Mouse (Mus musculus) layer of hippocampus, adult 9-10 months (tissue): ENCODE measurements around the gene Gm49388.

Experiments
- DNase-seq: peaks from one replicate; pipeline ENCODE4 v3.0.0; 2022; ENCODE audit warnings: low spot score

The Gm49388 gene

DNA sequence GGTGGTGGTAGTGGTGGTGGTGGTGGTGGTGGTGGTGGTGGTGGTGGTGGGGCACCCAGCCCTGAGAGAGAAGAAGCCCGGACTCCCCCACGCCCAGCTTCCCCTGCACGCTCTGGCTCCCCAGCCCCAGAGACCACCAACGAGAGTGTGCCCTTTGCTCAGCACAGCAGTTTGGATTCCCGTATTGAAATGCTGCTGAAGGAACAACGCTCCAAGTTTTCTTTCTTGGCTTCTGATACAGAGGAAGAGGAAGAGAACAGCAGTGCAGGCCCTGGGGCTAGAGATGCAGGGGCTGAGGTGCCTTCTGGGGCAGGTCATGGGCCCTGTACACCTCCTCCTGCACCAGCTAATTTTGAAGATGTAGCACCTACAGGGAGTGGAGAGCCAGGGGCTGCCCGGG is at the start of gene Gm49388:
Gm49388 (plus strand) TSS at position 301 of the 400 bp plus-strand sequence.
- DNase-seq, result no peak

DNA sequence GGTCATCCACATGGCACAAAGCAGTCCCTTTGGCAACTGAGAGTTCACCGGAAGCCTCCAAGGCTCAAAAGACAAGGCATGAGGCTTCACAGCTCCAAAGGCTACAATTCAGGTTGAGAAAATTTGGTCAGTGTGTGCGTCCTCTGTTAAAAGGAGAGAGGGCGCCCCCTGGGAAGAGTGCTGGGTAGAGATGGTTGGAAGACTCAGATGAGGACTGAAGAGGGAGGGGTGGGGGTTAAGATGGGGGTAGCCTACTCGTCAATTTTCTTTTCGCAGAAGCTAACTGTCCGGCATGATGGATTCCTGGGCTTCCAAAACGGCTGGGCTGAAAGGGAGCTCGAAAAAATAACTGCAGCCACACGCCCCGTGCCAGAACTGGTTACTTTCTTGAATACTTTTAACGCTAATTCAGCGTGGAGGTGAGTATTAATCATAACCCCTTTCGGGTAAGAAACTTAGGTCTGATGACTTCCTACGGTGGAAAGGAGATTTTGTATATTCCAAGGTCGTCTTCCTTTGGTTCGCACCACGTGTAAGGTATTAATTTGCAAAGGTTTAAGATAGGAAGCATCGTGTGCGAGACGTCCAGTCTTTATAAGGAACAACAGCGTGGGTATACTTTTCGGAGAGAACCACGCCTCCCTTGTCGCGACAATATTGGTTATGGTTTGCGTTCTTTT is 40.9 kb upstream of the Gm49388 start, which contains the start of gene Fbxl19:
Fbxl19 (plus strand) TSS at position 178 of the 680 bp plus-strand sequence.
- peak; percentile 62 for DNase-seq

DNA sequence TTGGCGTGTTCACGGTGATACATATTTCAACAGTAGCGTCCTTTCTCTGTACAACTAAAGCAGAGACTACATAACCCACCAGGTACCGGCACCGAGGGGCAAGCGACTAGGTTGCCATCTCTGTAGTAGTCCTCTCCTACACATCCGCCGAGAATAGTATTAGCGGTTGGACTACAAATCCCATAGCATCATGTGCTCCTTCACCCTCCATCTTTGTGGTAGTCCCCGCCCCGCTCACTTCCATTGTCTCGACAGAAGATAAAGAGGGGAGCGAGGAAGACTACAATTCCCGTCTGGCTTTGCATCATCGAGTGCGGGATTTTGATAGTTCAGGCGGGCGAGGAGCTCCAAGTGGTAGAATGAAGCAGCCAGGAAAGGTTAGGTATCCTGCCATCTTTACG is 40.2 kb upstream of the Gm49388 start:
- DNase-seq, result peak; percentile 97

DNA sequence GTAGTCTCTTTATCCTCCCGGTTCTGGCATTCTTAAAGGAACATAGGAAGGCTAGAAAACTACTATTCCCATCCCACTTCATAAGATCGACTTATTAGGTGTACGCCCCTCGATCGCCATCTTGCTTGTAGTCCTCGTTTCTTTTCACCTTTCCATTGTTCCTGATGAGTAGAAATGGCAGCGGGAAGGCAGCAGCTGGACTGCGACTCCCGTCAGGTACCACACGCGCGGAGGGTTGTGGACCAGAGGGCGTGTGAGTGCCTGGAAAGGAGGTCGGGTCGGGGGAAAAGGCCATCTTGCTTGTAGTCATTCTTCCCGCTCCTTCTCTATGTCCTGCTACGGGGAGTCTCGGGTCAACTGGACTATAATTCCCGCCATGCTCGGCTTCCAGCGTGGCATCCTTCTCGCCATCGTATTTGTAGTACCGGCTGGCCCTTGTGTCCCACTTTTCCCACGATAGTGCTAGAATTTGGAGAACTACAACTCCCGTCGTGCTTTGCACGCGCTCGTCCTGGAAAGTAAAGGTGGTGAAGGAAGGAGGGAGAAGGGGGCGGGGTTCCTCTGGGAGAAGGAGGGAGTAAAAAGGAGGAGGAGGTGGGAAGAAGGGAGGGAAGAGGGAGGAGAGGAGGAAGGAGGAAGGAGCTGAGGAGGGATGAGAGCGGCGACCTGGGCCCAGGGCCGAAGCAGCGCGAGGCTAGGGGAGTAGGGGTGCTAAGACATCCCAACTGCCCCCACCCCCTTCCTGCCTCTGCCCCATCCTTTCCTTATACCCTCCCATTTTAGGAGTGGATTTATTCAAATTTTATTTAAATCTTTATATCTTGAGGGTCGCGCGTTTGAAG is 39.5 kb upstream of the Gm49388 start:
- peak; percentile 97 for DNase-seq

DNA sequence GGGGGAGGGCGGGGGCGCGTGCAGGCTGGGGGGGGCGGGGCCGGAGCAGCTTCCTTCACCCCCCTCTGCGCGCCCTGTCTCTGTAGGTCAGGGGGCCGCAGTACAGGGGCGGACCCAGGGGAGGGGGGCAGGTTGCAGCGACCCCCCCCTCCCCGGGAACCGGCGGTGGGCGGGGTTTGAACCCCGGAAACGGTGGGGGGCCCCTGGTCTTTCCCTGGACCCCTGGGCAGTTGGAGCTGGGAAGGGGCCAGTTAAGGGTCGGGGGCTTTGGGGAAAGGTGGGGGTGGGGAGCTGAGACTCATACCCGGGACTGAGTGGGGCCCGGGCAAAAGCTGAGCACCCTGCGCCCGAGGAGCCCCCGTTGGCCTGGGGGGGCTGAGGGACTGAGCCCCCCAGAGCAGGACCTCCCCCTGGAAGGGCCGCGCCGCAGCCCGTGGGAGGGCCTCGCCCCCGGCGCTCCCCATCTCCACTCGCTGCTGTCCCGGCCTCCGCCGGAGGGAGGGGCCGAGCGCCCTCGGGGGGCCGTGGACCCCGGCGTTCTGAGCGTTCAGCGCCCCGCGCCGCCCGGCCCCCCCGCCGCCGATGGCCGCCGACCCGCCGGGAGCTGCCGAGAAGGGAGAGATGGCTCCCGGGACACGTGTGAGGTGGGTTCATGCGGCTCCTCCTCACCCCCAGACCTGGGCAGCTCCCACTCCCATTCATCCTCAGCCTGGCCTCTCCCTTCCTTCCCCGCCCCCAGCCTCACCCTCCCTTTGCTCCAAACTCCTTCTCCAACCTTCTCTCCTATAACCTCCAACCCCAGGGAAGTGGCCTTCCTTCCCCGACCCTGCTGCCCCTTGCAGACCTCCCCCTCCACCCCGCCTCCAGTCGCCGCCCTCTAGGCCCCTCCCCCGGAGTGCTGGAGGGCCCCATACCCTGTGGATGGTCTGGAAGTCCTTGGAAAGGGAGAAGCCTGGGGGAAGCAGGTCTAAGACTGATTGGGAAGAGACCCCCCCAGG is 38.6 kb upstream of the Gm49388 start:
- DNase-seq, result no peak

DNA sequence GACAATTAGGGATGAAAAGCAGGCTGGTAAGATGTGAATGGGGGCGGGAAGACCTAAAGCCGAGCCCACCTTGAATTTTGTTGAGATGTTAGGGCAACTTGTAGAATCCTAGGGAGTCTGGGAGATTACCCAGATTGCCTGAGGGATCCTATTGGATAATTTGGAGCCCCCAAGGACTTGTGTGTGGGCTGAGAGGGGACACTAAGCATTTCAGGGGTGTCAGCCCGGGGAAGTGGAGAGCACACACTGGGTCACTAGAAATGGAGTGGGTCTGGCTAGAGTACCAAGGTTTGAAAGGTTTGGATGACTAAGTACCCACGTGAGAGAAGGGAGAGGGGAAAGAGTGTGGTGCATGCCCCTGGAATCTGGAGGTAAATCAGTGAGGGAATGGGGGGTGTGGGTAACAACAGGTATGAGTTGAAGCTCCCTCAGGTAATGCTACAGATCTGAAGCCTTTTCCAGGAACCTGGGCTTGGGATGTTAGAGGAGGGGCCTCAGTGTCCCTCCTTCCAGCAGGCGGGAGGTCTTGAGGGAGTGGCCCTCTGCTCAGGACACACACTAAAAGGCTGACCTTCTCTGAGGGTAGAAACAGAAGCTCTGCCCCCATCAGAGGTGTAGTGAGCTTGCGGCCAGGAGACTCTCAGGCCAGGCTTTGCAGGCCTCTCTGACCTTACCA is 37.7 kb upstream of the Gm49388 start:
- no peak for DNase-seq

DNA sequence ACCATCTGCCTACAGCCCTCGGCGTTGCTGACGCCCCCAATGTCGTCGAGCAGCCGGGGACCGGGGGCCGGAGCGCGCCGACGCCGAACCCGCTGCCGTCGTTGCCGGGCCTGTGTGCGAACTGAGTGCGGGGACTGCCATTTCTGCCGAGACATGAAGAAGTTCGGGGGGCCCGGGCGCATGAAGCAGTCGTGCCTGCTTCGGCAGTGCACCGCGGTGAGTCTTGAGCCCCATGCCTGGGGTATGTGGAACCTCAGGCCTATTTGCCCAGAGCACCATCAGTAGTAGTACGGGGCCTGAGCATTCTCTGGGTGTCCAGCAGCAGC is 37.2 kb upstream of the Gm49388 start:
- no peak for DNase-seq

DNA sequence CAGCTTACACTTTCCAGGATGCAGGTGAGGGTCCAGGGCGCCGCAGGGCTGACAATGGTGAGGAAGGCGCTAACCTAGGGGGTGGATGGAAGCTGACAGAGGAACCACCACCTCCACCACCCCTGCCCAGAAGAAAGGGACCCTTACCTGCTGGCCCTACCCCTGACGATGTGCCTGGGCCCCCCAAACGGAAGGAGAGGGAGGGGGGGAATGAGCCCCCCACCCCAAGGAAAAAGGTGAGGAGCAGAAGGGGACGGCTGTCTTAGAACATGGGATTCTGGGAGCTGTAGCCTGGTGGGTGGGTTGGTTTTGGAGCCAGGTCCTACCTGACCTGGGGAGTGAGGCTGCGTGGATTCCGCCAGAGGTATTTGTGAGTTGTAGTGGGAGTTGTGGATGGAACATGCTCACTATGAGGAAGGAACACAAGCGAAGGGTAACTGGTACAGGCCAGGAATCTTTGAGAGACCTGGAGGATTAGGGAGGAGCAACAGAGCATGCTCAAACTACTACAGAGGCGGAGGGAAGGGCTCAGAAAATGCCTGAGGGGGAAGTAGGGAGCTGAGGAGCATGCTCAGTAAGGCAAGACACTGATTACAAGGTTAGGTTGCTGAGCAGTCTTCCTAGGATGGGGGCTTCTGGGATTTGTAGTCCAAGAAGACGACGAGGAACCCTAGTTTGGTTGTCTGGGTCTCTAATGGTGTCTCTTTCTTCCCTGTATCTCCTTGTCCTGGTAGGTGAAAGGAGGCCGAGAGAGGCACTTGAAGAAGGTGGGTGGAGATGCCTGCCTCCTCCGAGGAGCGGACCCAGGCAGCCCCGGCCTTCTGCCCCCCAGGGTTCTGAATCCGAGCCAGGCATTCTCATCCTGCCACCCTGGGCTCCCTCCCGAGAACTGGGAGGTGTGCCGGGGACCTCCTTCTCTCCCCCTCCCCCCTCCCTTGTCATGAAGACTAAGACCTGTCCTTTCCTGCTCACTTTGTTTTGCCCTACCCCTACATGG is 35.0 kb upstream of the Gm49388 start:
- no peak for DNase-seq

DNA sequence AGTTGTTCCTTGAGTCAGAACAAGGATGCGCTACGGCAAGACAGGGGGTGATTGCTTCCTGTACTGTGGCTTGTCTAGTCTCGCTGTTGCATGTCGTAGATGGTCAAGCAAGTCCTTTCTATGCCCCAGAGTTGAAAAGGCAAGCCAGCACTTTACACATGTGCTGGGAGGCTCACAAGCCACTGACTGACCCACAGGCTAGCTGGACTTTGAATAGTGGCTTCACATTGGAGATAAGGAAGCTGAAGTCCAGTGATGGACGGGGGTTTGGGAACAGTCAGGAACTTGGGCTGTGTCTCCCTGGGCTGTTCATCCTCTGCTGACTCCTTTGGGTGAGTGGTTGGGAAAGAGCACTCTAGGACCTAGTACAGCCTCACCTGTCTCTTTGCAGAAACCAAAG is 33.8 kb upstream of the Gm49388 start:
- DNase-seq, result no peak

DNA sequence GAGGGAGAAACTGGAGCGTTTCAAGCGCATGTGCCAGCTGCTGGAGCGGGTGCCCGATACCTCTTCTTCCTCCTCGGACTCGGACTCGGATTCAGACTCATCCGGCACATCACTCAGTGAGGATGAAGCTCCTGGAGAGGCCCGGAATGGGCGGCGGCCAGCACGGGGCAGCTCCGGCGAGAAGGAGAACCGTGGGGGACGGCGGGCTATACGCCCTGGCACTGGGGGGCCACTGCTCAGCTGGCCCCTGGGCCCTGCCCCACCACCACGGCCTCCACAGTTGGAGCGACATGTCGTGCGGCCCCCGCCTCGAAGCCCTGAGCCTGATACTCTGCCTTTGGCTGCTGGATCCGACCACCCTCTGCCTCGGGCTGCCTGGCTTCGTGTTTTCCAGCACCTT is 33.3 kb upstream of the Gm49388 start:
- no peak for DNase-seq

DNA sequence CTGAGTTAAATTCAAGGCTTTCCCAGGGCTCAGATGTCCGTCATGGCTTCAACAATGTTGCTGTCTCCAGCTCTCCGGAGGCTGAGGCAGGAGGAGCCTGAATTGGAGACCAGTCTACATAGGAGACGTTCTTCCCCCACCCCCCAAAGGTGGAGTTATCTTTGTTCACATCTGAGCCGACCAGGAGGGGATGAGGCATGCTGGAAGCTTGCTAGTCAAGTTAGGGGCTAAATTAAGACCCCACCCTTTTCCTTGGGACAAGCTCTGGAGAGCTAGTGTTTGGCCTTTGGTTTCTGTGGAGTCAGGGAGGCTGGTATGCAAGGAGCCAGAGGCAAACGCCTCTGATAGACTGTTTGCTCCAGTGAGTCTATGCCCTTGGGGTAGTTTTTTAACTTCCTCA is 32.2 kb upstream of the Gm49388 start:
- DNase-seq, result no peak

DNA sequence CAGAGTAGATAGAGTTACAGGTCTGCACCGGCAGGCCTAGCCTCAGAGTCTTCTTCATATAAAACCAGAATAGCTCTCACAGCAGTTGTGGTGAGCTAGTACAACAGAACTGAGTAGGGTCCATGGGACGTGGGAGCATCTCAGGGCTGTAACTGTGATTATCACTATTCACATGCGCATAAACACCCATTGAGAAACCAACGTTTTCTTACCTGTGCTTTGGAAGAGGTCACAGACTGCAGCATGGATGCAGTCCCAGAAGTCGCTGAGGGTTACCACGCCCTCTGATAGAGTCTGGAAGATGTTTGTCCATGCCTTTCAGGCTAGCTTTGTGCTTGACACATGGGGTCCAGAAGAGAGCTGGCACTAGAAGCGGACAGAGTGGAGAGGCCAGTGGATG is 31.7 kb upstream of the Gm49388 start:
- DNase-seq, result no peak

DNA sequence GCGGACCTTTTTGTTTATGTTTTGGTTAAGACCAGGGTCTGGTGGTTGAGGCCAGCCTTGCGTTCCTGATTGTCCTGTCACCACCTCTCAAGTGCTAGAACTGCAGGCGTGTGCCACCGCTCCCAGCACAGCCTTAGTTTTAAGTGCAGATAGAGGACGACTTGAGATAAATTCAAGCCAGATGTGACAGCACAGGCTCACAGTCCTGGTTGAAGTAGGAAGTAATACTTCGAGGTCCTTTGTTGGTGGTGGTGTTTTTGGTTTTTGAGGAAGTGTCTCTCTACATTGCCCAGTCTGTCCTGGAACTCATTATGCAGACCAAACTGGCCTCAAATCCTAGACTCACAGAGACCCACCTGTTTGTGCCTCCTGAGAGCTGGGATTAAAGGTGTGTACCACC is 25.7 kb upstream of the Gm49388 start:
- DNase-seq, result no peak

DNA sequence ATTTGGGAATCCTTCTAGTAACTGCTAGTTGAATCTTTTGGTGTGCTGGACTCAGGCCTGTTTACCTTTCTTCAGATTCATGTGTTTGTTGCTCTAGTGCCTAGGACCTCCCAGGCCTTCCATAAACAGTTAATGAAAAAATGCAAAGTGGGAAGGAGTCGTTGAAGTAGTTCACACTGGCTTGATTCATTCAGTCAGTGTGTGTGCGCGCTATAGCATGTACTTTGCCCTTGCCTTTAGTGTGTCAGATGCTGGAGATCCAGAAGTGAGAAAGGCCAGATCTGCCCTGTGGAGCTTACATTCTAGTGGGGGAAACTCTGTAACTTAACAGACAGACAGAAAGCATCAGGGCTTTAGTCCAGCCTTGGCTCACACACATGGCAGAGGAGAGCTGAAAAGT is 24.9 kb upstream of the Gm49388 start:
- DNase-seq, result no peak

DNA sequence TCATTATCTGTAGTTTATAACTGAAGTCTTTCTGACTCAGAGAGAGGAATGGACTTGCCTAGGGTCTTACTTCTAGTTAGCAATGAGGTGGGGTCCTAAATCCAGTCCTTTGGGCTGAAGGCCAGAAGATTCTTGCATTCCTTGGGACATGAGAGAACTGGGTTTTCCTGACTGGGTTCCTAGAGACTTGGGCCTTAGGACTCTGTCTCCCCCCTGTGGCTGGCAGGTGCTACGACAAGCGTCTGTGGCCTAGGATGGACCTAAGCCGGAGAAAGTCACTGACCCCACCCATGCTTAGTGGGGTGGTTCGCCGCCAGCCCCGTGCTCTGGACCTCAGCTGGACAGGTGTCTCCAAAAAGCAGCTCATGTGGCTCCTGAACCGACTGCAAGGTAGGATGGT is 24.4 kb upstream of the Gm49388 start:
- no peak for DNase-seq

DNA sequence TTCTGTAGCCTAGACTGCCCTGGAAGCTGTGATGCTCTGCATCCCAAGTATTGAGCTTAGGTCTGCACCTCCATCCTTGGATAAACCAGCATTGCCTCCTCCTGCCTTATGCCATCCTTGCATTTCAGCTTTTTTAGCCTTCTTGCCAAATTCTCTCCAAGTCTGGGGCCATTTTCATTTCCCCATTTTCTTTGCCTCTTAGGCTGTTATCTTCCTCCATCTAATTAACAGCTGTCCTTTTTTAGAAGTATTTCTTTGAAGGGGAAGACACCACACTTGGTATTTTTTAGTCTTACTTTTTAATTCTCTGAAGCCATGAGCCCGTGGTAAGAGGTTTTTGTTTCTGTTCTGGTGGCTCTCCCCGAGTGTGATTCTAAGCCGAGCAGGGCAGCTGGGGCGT is 21.8 kb upstream of the Gm49388 start:
- no peak for DNase-seq

DNA sequence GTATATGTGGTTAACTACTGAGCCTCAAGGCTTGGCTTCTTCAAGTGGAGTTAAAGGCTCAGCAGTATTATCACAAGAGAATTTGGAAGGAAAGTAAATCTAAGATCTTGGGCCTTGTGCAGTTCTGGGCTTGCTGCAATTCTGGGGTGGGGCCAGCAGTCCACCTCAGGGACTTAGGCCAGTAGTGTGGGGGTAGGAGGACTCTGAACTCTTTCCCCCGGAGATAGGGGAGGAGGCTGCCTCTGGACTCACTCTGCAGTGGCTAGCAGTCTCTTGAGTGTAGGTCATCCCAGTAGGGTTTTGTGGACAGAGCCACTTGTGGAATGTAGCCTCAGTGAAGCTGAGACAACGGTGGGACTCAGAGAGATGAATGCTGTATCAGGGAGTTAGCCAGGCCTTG is 19.7 kb upstream of the Gm49388 start:
- no peak for DNase-seq

DNA sequence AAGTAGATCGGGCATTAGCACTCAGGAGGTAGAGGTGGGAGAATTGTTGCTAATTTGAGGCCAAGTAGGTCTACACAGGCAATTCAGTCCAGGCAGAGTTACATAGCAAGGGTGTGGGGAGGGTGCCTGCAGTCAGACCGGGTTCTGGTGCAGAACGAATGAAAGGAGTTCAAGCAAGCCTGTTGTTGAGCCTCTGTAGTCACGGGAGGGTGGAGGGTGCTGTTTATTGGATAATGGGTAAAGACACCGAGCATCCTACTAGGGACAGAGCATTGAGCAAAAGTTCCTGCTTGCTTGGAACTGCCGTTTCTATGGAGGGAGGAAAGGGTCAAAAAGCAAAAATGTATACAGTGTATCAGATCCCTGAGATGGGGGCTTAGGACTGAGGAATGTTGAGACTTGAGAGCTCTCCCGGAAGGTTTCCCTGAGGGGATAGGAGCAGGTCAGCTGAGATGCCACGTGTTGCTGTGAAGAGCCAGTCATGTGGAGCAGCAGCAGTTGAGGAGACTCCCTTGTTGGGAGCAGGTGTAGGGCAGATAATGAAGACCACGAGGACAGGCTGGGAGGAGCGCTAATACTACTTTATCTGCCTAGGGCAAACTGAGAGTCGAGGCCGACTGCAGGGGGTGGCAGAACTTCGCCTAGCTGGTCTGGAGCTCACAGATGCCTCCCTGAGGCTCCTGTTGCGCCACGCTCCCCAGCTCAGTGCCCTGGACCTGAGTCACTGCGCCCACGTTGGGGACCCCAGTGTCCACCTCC is 18.4 kb upstream of the Gm49388 start:
- DNase-seq, result no peak

DNA sequence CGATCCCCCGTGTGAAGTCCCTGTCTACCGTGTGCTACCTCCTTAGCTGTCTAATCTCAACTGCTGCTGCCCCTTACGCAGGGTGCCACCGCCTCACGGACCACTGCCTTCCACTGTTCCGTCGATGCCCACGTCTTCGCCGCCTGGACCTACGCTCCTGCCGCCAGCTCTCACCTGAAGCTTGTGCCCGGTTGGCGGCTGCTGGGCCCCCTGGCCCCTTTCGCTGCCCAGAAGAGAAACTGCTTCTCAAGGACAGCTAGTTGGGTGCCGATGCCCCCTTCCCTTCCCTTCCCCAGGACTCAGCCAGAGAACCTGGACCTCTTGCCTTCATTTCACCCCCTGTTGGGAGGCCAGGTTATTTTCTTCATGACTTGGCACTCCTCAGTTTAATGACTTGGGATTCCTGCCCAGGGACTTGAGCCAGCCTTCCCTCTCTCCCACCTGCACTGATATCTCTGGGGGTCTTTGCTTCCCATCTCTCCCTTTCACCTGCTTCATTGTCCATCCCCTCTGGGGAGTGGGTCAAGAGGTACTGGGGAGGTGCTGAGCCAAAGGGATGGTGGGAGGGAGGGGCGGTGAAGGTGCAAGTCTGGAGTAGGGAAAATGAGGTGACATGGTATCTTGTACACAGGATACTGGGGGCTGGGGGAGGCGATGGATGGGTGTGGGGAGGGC is 17.6 kb upstream of the Gm49388 start:
- DNase-seq, result no peak
